Mouse (Mus musculus): ENCODE results near the gene Slc2a4.

Slc2a4 gene

DNA sequence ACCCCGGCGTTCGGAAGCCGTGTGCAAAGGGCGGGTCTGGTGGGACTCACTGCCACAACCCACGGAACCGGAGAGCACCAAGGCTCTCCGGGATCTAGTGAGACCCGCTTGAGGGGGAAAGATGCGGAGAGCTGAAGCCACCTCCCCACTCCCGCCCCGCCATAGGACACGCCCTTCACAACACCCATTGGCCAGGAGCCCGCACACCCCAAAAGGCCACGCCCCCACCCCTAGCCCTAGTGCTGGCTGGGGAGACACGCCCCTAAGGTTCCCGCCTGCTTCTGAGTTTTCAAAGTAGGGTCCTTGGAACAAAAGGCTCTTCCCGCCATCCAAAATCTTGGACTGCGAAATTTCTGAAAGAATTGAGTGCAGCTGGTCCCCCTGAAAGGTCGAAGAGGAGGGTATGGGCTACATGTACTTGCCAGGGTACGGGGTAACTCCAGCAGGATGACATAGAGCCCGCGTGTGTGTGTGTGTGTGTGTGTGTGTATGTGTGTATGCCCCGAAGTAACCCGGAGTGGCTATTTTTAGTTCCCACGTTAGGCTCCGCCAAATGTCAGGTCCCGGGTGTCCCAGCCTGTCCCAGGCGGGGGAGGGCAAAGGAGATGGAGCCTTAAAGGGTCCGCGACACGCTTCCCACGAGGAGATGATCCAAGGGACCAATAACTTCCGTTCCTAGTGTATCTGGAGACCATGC lies at the start of gene Slc2a4:
Gene Slc2a4 (minus strand): TSS at position 123 of the 697 bp plus-strand sequence.
- in situ Hi-C loops (cut with MboI), result no loop called here

DNA sequence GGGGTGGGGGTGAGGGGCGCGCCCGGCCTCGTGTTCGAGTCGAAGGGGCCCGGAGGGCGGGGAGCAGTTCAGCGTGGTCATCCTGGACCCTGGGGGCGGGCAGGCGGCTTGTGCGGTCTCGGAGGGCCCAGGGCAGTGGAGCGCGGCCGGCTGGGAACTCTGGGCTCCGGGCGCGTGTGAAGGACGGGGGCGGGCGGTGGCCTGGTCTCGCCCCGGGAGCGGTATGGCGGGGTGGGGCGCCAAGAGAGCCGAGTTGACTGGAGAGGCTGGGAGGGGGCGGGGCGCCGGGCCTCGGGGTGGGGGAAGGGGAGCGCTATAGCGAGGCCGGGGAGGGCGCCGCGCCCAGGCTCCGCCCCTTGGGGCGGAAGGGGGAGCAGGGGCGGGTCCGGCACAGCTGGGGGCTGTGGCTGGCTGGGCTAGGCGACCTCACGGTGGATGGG lies 49.1 kb upstream of the Slc2a4 start:
- in situ Hi-C loops (cut with MboI), result no loop called here

GRCm38 (mm10) chr11:69996161-69997061 lies 48.4 kb upstream of the Slc2a4 start:
- in situ Hi-C loops (cut with MboI), result no loop called here

GRCm38 (mm10) chr11:69995391-69995960 lies 47.5 kb upstream of the Slc2a4 start, which contains the start of gene Phf23:
Phf23 (plus strand) TSS chr11:69995777.
- in situ Hi-C loops (cut with MboI), result no loop called here

GRCm38 (mm10) chr11:69994401-69995090 lies 46.6 kb upstream of the Slc2a4 start:
- in situ Hi-C loops (cut with MboI), result no loop called here

GRCm38 (mm10) chr11:69992932-69993331 lies 44.9 kb upstream of the Slc2a4 start:
- in situ Hi-C loops (cut with MboI), result no loop called here

DNA sequence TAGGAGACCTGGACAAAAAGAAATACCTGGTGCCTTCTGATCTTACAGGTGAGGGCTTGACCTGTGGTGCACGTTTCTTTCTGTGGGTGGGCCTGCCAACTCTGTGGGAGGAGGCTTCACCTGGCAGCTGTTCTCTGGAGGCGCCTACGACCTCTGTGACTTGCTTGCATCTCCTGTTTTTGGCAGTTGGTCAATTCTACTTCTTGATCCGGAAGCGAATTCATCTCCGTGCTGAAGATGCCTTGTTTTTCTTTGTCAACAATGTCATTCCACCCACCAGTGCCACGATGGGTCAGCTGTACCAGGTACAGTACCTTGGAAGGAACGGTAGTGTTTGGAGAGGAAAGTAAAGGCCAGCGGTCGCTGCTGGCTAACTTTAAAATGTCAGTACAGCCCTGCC lies 44.4 kb upstream of the Slc2a4 start:
- in situ Hi-C loops (cut with MboI), result no loop called here

DNA sequence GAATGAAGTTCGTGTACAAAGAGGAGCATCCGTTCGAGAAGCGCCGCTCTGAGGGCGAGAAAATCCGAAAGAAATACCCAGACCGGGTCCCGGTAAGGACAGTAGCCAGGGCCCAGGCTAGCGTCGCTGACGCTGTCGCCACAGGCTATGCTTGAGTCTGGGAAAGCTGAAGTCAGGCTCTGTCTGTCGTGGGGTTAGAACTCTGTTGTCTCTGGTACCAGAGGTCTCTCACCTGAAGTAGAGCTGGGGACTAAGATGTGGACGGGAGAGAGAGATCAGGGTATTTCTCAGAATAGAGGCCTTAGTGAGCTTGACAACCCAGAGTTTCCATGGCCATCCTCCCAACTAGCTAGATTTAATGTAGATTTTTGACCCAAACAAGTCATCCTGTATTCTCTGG lies 43.7 kb upstream of the Slc2a4 start:
- in situ Hi-C loops (cut with MboI), result no loop called here

DNA sequence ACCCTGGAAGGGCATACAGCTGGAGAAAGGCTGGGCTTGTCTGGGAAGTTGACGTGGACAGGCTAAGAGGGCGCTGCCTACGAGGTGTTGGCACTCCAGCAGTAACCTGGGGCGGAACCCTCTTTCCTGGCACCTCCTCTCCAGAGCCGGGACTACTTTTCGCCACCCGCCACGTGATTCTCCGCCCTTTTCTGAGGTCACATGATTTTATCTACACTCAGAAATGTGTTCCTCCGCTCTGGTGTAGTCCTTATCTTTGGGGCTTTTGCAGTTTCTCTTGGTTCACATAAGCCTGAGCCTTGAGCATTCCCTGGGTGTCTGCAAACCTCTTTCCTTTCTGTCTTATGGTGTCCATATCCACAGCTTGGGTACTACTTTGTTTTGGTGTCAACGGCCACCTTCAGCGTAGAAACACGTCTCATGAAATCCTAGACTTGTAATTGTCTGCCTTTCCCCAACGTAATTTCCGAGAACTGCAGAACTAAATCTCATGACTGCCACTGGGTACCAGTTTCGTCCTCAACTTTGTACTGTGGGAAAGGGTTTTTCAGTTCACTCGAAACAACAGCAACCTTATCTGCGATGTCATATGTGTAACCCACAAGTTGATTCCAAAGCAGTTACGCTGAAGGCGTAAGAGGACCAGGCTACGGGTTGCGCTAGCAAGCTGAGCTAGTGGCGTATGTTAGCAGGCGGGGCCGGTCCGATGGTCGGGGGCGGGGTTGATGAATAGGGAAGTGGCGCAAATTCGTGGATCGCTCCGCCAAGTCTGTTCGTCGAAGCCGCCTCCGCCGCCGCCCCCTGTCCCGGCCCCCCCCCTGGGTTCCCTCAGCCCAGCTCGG lies 43.1 kb upstream of the Slc2a4 start, which contains the start of gene Gabarap:
Gene Gabarap (plus strand): TSS at position 294 of the 842 bp plus-strand sequence.
- in situ Hi-C loops (cut with MboI), result no loop called here

DNA sequence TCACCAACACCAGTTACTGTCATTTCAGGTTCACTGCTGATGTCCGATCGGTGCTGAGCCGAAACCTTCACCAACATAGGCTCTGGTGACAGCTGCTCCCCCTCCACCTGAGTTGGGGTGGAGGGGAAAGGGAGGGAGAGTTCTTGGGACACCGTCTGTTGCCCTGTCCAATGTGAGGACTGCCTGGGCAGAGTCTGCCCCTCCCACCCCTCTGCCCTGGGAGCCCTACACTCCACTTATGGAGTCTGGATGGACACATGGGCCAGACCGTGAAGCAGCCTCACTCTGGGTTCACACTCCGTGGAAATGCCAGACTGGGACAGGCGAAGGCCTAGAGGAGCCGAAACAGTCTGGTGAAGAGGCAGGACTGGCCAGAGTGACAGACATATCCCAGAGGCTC lies 42.0 kb upstream of the Slc2a4 start:
- in situ Hi-C loops (cut with MboI), result no loop called here

GRCm38 (mm10) chr11:69984431-69984830 lies 36.4 kb upstream of the Slc2a4 start:
- in situ Hi-C loops (cut with MboI), result no loop called here

DNA sequence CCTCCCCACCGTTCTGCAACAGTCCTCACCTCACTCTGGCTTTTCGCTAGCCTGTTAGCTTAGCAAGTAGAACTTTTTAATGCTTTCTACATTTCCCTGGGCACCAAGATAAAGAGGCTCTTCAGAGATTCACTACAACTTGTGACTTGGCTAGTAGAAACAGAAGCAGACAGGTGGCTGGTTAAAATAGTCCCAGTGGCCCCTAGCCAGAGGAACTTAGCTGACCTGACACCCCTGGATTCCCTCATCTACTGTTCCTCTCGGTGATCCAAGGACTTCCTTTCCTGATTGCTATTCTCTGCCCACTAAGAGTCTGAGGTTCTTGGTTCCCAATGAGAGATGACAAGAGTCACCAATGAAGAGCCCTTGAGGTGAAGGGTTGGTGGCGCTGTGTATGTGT lies 35.4 kb upstream of the Slc2a4 start:
- in situ Hi-C loops (cut with MboI), result no loop called here

DNA sequence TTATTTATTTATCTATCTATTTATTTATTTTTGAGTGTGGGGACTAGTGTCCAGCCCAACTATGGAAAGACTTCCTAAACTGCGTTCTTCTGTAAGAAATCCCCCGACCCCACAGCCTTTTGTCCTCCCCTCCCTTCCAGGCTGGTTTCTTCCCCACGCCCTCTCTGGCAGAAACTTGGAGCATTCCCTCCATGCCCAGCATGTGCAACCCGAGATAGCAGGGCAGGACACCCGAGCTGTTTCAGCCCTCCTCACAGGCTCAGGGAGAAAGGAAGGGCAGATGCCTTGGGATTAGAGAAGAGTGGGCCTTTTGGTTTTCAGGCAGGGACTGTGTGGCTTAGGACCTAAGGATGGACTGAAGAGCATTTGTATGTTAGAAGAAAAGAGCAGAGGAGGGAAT lies 34.9 kb upstream of the Slc2a4 start:
- in situ Hi-C loops (cut with MboI), result no loop called here

- in situ Hi-C loops (cut with MboI), result no loop called here
Observed at GRCm38 (mm10) chr11:69982225-69982624, 34.2 kb upstream of the Slc2a4 start, which contains the start of gene Elp5. Elp5 (minus strand) TSS chr11:69982517.

- in situ Hi-C loops (cut with MboI), result no loop called here
Observed at GRCm38 (mm10) chr11:69981141-69981762, 33.3 kb upstream of the Slc2a4 start, which contains the start of gene Ctdnep1. Ctdnep1 (plus strand) TSS chr11:69981156.

DNA sequence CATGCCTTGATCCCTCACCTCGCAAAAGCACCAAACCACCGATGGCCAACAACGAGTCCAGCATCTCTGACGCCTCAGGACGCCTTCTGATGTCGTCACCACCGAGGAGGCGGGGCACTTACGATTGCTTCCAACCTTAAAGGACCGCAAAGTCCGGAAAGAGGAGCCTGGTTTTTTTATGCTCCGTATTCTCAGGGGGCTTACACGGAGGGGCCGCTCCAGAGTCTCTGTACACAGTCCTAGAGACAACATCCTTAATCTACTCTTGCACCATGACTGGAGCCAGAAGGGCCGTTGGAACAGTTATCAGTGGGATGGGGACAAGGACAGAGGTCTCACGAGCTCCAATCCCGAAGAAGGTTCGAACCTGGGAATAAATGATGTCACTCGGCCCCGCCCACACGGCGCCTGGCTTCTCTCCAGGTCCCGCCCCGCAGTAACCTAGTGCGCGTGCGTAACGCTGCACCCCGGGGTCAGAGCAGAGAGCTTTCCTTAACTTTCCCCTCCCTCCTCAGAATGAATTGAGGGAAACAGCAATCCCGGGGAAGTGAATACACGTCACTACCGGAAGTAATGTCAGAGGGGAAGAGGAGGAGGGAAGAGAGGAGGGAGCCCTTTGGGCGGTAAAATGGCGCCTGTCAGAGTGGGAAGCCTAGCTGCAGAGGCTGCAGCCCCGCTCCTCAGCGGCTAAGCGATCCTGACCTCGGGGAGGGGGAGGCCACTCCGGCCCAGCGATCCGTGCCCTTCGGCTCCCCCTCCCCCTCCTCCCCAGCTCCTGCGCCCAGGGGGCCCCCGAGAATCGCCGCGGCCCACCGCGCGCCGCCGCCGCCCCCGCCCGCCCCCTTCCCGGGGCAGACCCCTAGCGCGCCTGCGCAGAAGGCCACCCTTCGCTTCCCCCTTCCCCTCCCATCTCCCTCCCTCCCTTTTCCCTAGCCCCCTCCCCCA lies 32.5 kb upstream of the Slc2a4 start:
- in situ Hi-C loops (cut with MboI), result no loop called here

DNA sequence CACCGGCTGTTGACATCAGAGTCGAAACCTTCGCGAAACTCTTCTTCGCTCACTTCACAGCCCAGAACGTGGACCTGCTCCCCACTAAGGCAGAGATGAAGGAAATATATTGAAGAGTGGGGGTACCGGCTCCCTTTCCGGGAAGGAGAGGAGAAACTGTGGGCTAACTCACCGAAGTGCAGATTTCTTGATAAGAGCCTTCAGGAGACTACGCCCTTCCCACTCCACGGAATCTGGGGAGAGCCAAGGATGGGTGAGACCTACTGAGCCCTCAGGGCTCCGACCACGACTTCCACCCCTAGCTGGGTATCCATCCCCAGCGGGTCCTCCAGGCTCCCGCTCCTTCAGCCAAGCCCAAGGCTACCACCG lies 31.8 kb upstream of the Slc2a4 start:
- in situ Hi-C loops (cut with MboI), result no loop called here

DNA sequence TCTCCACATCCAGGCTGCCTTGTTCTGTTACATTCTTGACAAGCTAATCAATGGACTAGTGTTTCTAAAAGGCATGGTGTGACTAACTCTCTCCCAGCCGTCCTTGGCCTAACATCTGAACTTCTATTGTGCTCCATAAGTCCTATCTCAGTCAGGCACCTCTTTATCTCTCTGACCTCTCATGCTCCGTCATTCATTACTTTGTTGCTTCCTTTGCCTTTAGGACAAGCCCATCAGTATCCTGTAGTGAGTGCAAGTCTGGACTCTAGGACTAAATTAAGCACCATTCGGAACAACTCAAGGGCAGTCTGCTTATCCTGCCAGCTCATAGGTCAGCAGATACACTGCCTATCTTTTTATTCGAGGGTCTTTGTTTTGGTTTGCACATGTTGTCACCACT lies 28.3 kb upstream of the Slc2a4 start:
- in situ Hi-C loops (cut with MboI), result no loop called here

- in situ Hi-C loops (cut with MboI), result no loop called here
Observed at GRCm38 (mm10) chr11:69974907-69975306, 26.9 kb upstream of the Slc2a4 start.
